Mouse (Mus musculus) neural tube, embryonic 10.5 days (tissue): ENCODE measurements around the gene Spta1.

Source experiments
- DNase-seq: peaks from one replicate; pipeline ENCODE4 v3.0.0-alpha.2; 2017; ENCODE audit warnings: low spot score; ENCODE audit errors: extremely low spot score

Gene Spta1

GRCm38 (mm10) chr1:174251961-174252360 is 79.4 kb downstream of the Spta1 start, which contains the start of gene Olfr419:
TSS of gene Olfr419 (minus strand) at chr1:174252061.
- no peak for DNase-seq

- no peak for DNase-seq
Measured at GRCm38 (mm10) chr1:174267816-174268215, 95.2 kb downstream of the Spta1 start.

- no peak for DNase-seq
Measured at GRCm38 (mm10) chr1:174269162-174269561, 96.6 kb downstream of the Spta1 start.

- DNase-seq: no peak
Measured at GRCm38 (mm10) chr1:174270643-174271042, 98.1 kb downstream of the Spta1 start.
